ENCODE assay signal across 26 mouse cellular contexts in the genomic region with DNA sequence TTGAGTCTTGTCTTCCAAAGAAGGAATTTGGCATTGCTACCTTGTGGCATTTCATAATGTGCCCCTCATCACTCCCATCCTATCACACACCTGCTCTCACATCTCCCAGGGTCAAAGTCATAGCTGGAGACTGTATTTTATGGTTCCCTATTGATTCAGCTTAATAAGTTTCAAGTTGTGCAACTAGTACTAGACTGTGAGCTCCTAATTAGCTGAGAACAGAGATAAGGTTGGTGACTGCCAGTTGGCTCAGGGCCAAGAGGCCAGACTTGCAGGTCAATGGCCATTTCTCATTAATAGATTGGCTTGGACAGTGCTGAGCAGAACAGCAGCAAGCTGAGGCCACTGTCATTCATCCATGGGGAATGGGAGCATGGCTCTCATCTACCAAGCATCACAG. TPM values are rescaled to one million over a fixed set of nuclear protein-coding genes. Genes with fewer than 3 reads are reported as not detected.
A peak's percentile ranks its signal among the peaks of the same experiment; 100 is the strongest.
DNase-seq lines count a peak whose midpoint lies in the region; ATAC-seq lines count a peak whose summit lies in the region.
"Had no signal": no experiment of that assay in that cellular context is flagged by ENCODE, and none has a peak within 500 bp of the region (broad histone marks: within the 10 kb centered on the region; RNA-seq: fewer than 3 reads in every experiment).

No protein-coding gene starts in this region.

- H3K4me2 ChIP-seq in hindbrain, embryonic 16.5 days (ENCODE audit: low read length): no peak overlapping the region
- H3K4me2 ChIP-seq: embryonic facial prominence, embryonic 13.5 days; heart, embryonic 13.5 days had no signal

- DNase-seq in adrenal gland, adult 2 months: peak; percentile 6
- DNase-seq in adrenal gland, postnatal 4 days (ENCODE audit: low spot score in 2 of 2): no peak
- DNase-seq in left cerebral cortex, postnatal 4 days: peak; percentile 29
- no peak for DNase-seq in left cerebral cortex, adult 11 months (ENCODE audit: low spot score)
- DNase-seq in 416B (ENCODE audit: low read depth): peak; percentile 9
- peak; percentile 7 to 16 for DNase-seq in kidney, postnatal 4 days
- DNase-seq in heart, adult 11 months: no peak
- DNase-seq: cerebellum, adult 2 months; forebrain, postnatal 0 days; right cerebral cortex, postnatal 25 days; thymus, adult 18-20 months had no signal

- no peak for ATAC-seq in hindbrain, embryonic 16.5 days
- ATAC-seq: forebrain, postnatal 0 days; inflammation-experienced regulatory T-cells, adult 6 months had no signal

- H3K27me3 ChIP-seq in hindbrain, embryonic 16.5 days (replicated peaks; ENCODE audit: control insufficient read depth, insufficient read depth, low read length): no peaks in the 10 kb centered on the region
- H3K27me3 ChIP-seq: embryonic facial prominence, embryonic 13.5 days had no signal

- H3K9me3 ChIP-seq in hindbrain, embryonic 16.5 days (ENCODE audit: control insufficient read depth, low read length): no peaks in the 10 kb centered on the region
- H3K9me3 ChIP-seq: embryonic facial prominence, embryonic 13.5 days; heart, embryonic 13.5 days had no signal

- no peak overlapping the region for H3K27ac ChIP-seq in hindbrain, embryonic 16.5 days (ENCODE audit: low read depth, low read length)
- H3K27ac ChIP-seq: embryonic facial prominence, embryonic 13.5 days; heart, embryonic 13.5 days; left cerebral cortex, adult 2 months had no signal

- H3K4me3 ChIP-seq in hindbrain, embryonic 16.5 days (ENCODE audit: low read length): no peak overlapping the region
- H3K4me3 ChIP-seq: embryonic facial prominence, embryonic 13.5 days; heart, embryonic 13.5 days; left cerebral cortex, adult 2 months had no signal

- H3K36me3 ChIP-seq in hindbrain, embryonic 16.5 days (ENCODE audit: control insufficient read depth, insufficient read depth, low read length): no peaks in the 10 kb centered on the region
- H3K36me3 ChIP-seq: embryonic facial prominence, embryonic 13.5 days; heart, embryonic 13.5 days had no signal

- no peaks in the 10 kb centered on the region for H3K4me1 ChIP-seq in hindbrain, embryonic 16.5 days (ENCODE audit: control insufficient read depth, insufficient read depth, low read depth, low read length)
- H3K4me1 ChIP-seq: embryonic facial prominence, embryonic 13.5 days; heart, embryonic 13.5 days had no signal

- H3K9ac ChIP-seq in hindbrain, embryonic 16.5 days (ENCODE audit: low read depth, low read length): no peak overlapping the region
- H3K9ac ChIP-seq: embryonic facial prominence, embryonic 13.5 days; forebrain, postnatal 0 days; heart, embryonic 13.5 days had no signal

- intact Hi-C loops in left cerebral cortex, postnatal 4 days (cut with DNase I): no loop called here

RNA-seq across cellular contexts. Expression of a gene that starts 1.3 kb away (rescaled TPM):
- not detected for total RNA-seq in adrenal gland, adult 2 months (2021)
- polyA plus RNA-seq in adrenal gland, adult 2 months (2012; rRNA removed): 0.17 TPM in 1 of 2 replicates, not detected in the other
- total RNA-seq in adrenal gland, postnatal 4 days (2021): not detected
- total RNA-seq in left cerebral cortex, postnatal 4 days (2021): not detected
- polyA plus RNA-seq in hindbrain, embryonic 16.5 days (2015; fragmentation: Nextera tagmentation; extraction: Ambion mirVana): not detected in 2 replicates
- total RNA-seq: adrenal gland, adult 18-20 months; forebrain, postnatal 0 days; gastrocnemius, adult 18-20 months; granulocyte monocyte progenitor cell, adult 5-6 weeks; hematopoietic stem cell, adult 5-6 weeks; layer of hippocampus, adult 8-10 months; left cerebral cortex, adult 2 months; MEL had no signal
- polyA plus RNA-seq: cerebellum, adult 2 months; embryonic facial prominence, embryonic 13.5 days; forebrain, postnatal 0 days; heart, embryonic 13.5 days; inflammation-experienced regulatory T-cells, adult 6 months; limb, embryonic 11.5 days; liver, embryonic 16.5 days; neural tube, embryonic 11.5 days; urinary bladder, adult 2 months had no signal

RNA-seq across cellular contexts. Expression of a gene that starts 15.8 kb away (rescaled TPM):
- total RNA-seq in adrenal gland, adult 2 months (2021): not detected
- polyA plus RNA-seq in adrenal gland, adult 2 months (2012; rRNA removed): not detected in 2 replicates
- total RNA-seq in adrenal gland, postnatal 4 days (2021): not detected
- not detected for total RNA-seq in left cerebral cortex, postnatal 4 days (2021)
- polyA plus RNA-seq in hindbrain, embryonic 16.5 days (2015; fragmentation: Nextera tagmentation; extraction: Ambion mirVana): not detected in 2 replicates
- total RNA-seq: adrenal gland, adult 18-20 months; forebrain, postnatal 0 days; gastrocnemius, adult 18-20 months; granulocyte monocyte progenitor cell, adult 5-6 weeks; hematopoietic stem cell, adult 5-6 weeks; layer of hippocampus, adult 8-10 months; left cerebral cortex, adult 2 months; MEL had no signal
- polyA plus RNA-seq: cerebellum, adult 2 months; embryonic facial prominence, embryonic 13.5 days; forebrain, postnatal 0 days; heart, embryonic 13.5 days; inflammation-experienced regulatory T-cells, adult 6 months; limb, embryonic 11.5 days; liver, embryonic 16.5 days; neural tube, embryonic 11.5 days; urinary bladder, adult 2 months had no signal

RNA-seq across cellular contexts. Expression of a gene that starts 19.6 kb away (rescaled TPM):
- total RNA-seq in adrenal gland, adult 2 months (2021): not detected
- not detected in 2 replicates for polyA plus RNA-seq in adrenal gland, adult 2 months (2012; rRNA removed)
- not detected for total RNA-seq in adrenal gland, postnatal 4 days (2021)
- not detected for total RNA-seq in left cerebral cortex, postnatal 4 days (2021)
- polyA plus RNA-seq in hindbrain, embryonic 16.5 days (2015; fragmentation: Nextera tagmentation; extraction: Ambion mirVana): 0.08 and 0.30 TPM in 2 replicates
- total RNA-seq: adrenal gland, adult 18-20 months; forebrain, postnatal 0 days; gastrocnemius, adult 18-20 months; granulocyte monocyte progenitor cell, adult 5-6 weeks; hematopoietic stem cell, adult 5-6 weeks; layer of hippocampus, adult 8-10 months; left cerebral cortex, adult 2 months; MEL had no signal
- polyA plus RNA-seq: cerebellum, adult 2 months; embryonic facial prominence, embryonic 13.5 days; heart, embryonic 13.5 days; inflammation-experienced regulatory T-cells, adult 6 months; limb, embryonic 11.5 days; liver, embryonic 16.5 days; neural tube, embryonic 11.5 days; urinary bladder, adult 2 months had no signal

RNA-seq across cellular contexts. Expression of a gene that starts 25.7 kb away (rescaled TPM):
- not detected for total RNA-seq in adrenal gland, adult 2 months (2021)
- polyA plus RNA-seq in adrenal gland, adult 2 months (2012; rRNA removed): not detected in 2 replicates
- 1 to 10 TPM in 1 of 2 experiments, under 1 TPM in 1; 0.90 to 1.8 TPM for total RNA-seq in adrenal gland, postnatal 4 days (2021)
- total RNA-seq in left cerebral cortex, postnatal 4 days (2021): under 1 TPM in 1 of 2 experiments, not detected in 1; 0.26 TPM
- polyA plus RNA-seq in hindbrain, embryonic 16.5 days (2015; fragmentation: Nextera tagmentation; extraction: Ambion mirVana): 0.20 and 0.25 TPM in 2 replicates
- total RNA-seq: adrenal gland, adult 18-20 months; forebrain, postnatal 0 days; gastrocnemius, adult 18-20 months; left cerebral cortex, adult 2 months had no signal
- polyA plus RNA-seq: inflammation-experienced regulatory T-cells, adult 6 months; urinary bladder, adult 2 months had no signal

RNA-seq across cellular contexts. Expression of a gene that starts 37.0 kb away (rescaled TPM):
- total RNA-seq in adrenal gland, adult 2 months (2021): not detected
- polyA plus RNA-seq in adrenal gland, adult 2 months (2012; rRNA removed): not detected in 2 replicates
- total RNA-seq in adrenal gland, postnatal 4 days (2021): not detected
- not detected for total RNA-seq in left cerebral cortex, postnatal 4 days (2021)
- polyA plus RNA-seq in hindbrain, embryonic 16.5 days (2015; fragmentation: Nextera tagmentation; extraction: Ambion mirVana): not detected in 2 replicates
- total RNA-seq: adrenal gland, adult 18-20 months; forebrain, postnatal 0 days; gastrocnemius, adult 18-20 months; granulocyte monocyte progenitor cell, adult 5-6 weeks; hematopoietic stem cell, adult 5-6 weeks; layer of hippocampus, adult 8-10 months; left cerebral cortex, adult 2 months; MEL had no signal
- polyA plus RNA-seq: cerebellum, adult 2 months; embryonic facial prominence, embryonic 13.5 days; forebrain, postnatal 0 days; heart, embryonic 13.5 days; inflammation-experienced regulatory T-cells, adult 6 months; limb, embryonic 11.5 days; liver, embryonic 16.5 days; neural tube, embryonic 11.5 days; urinary bladder, adult 2 months had no signal

Comparison
In these comparisons a context has a peak if more than half of its experiments do, and no peak if none do; other contexts are left out.
1. DNase-seq: peak in adrenal gland, adult 2 months (single experiment), left cerebral cortex, postnatal 4 days (single experiment), 416B (single experiment) and kidney, postnatal 4 days (2 of 2); none in adrenal gland, postnatal 4 days (0 of 2), left cerebral cortex, adult 11 months (single experiment) and heart, adult 11 months (single experiment).